Mouse (Mus musculus) G1E (cell line): Measurements from ENCODE around the gene Pdzd2. TPM values are rescaled to one million over a fixed set of nuclear protein-coding genes. Genes with fewer than 3 reads are reported as not detected.

Experiments used
- ATAC-seq: 2 replicates; pipeline ENCODE4 v1.8.0; 2016; ENCODE audit warnings: mild to moderate bottlenecking; ENCODE audit not compliant: insufficient number of reproducible peaks, poor library complexity, low FRiP score, severe bottlenecking; ENCODE audit errors: extremely low read depth
- DNase-seq: peaks from one replicate; pipeline ENCODE4 v3.0.0; 2012; ENCODE audit warnings: low spot score
- H3K27me3 ChIP-seq: 2 replicates; pipeline ENCODE4 v1.6.1; 2012; ENCODE audit warnings: mild to moderate bottlenecking, low read length, inconsistent platforms; ENCODE audit not compliant: insufficient read depth
- H3K36me3 ChIP-seq: replicated peaks from 2 replicates; pipeline ENCODE3; 2012; ENCODE audit warnings: mild to moderate bottlenecking, inconsistent platforms
- H3K4me1 ChIP-seq: 2 replicates; pipeline ENCODE4 v1.6.1; 2012; ENCODE audit warnings: low read depth, low read length, inconsistent platforms, mixed read lengths; ENCODE audit not compliant: insufficient read depth
- H3K4me3 ChIP-seq: 2 replicates; pipeline ENCODE4 v1.5.1; 2012; ENCODE audit warnings: low read depth, mild to moderate bottlenecking, inconsistent platforms, low read length, moderate library complexity, mixed read lengths
- H3K9me3 ChIP-seq: replicated peaks from 2 replicates; pipeline ENCODE4 v1.6.1; 2012; ENCODE audit warnings: inconsistent platforms
- CTCF ChIP-seq: IDR thresholded peaks from 2 replicates; pipeline ENCODE4 v1.5.1; 2012; ENCODE audit warnings: low read depth, low read length, inconsistent platforms, mixed read lengths
- GATA1 ChIP-seq: IDR thresholded peaks from 2 replicates; pipeline ENCODE4 v1.6.1; 2012; ENCODE audit warnings: borderline replicate concordance, low read length, inconsistent platforms, mixed read lengths
- GATA2 ChIP-seq: IDR thresholded peaks from 2 replicates; pipeline ENCODE4 v1.6.1; 2012; ENCODE audit warnings: low read depth, low read length, inconsistent platforms, borderline replicate concordance
- POLR2AphosphoS5 ChIP-seq: IDR thresholded peaks from 2 replicates; pipeline ENCODE4 v1.6.1; 2012; ENCODE audit warnings: low read depth, low read length, inconsistent platforms; ENCODE audit not compliant: insufficient replicate concordance
- TAL1 ChIP-seq: conservative IDR thresholded peaks from 2 replicates; pipeline ENCODE4 v1.6.1; 2012; ENCODE audit warnings: low read depth, low read length, inconsistent platforms, mixed read lengths
- polyA plus RNA-seq: library from polyadenylated mRNA; stranded (reverse); fragments of >175 nt; gene quantifications from 2 replicates; pipeline ENCODE4 v1.2.3, GENCODE M21; 2012
- total RNA-seq, 2 experiments: library from RNA; stranded (forward) in 1 of 2; stranded (reverse) in 1 of 2; fragments of 200-1000 nt in 1 of 2; fragments of >200 nt in 1 of 2; fragmentation: Nextera tagmentation in 1 of 2; gene quantifications; 2 replicates each; pipeline ENCODE4 v1.2.3; 2014 to 2017

Pdzd2 gene
- total and polyA plus RNA-seq, 3 experiments: 0.18 to 1.8 (median 0.98) TPM

GRCm38 (mm10) chr15:12652336-12653031, 87.2 kb downstream of the Pdzd2 start:
- H3K9me3 ChIP-seq: no peaks in the 10 kb centered on the region
- H3K36me3 ChIP-seq: no peaks in the 10 kb centered on the region
- ATAC-seq (no peak), DNase-seq (no peak)
- peaks cover 2% of the 10 kb centered on the region; the same call in 1 of the 2 replicates for H3K27me3 ChIP-seq
- no peak overlapping the region for H3K4me3 ChIP-seq
- TF ChIP-seq GATA2 (no peak), TAL1 (no peak), CTCF (no peak), GATA1 (no peak), POLR2AphosphoS5 (no peak)
- H3K4me1 ChIP-seq: 0 out of 2 replicates have a peak, but pooled peaks cover 3% of the 10 kb centered on the region

GRCm38 (mm10) chr15:12650236-12650635, 89.5 kb downstream of the Pdzd2 start:
- H3K27me3 ChIP-seq: peaks cover 2% of the 10 kb centered on the region; the same call in 1 of the 2 replicates
- TF ChIP-seq CTCF: no peak
- TF ChIP-seq TAL1: no peak
- TF ChIP-seq GATA2: no peak
- no peak for TF ChIP-seq POLR2AphosphoS5
- TF ChIP-seq GATA1: no peak
- no peaks in the 10 kb centered on the region for H3K36me3 ChIP-seq
- no peaks in the 10 kb centered on the region for H3K9me3 ChIP-seq
- H3K4me1 ChIP-seq: 0 out of 2 replicates have a peak, but pooled peaks cover 3% of the 10 kb centered on the region
- no peak for ATAC-seq
- no peak overlapping the region for H3K4me3 ChIP-seq
- DNase-seq: no peak

- ATAC-seq (no peak), DNase-seq (no peak)
- Histone ChIP-seq H3K27me3 (peaks cover 2% of the 10 kb centered on the region; the same call in 1 of the 2 replicates), H3K4me1 (0 out of 2 replicates have a peak, but pooled peaks cover 3% of the 10 kb centered on the region), H3K36me3 (no peaks in the 10 kb centered on the region), H3K9me3 (no peaks in the 10 kb centered on the region), H3K4me3 (no peak overlapping the region)
- TF ChIP-seq TAL1 (no peak), GATA1 (no peak), POLR2AphosphoS5 (no peak), CTCF (no peak), GATA2 (no peak)
Observed at GRCm38 (mm10) chr15:12649674-12650073, 90.0 kb downstream of the Pdzd2 start.

GRCm38 (mm10) chr15:12649131-12649530, 90.6 kb downstream of the Pdzd2 start:
- Histone ChIP-seq H3K4me1 (0 out of 2 replicates have a peak, but pooled peaks cover 3% of the 10 kb centered on the region), H3K36me3 (no peaks in the 10 kb centered on the region), H3K9me3 (no peaks in the 10 kb centered on the region), H3K27me3 (peaks cover 2% of the 10 kb centered on the region; the same call in 1 of the 2 replicates), H3K4me3 (no peak overlapping the region)
- no peak for DNase-seq
- TF ChIP-seq POLR2AphosphoS5 (no peak), CTCF (no peak), TAL1 (no peak), GATA1 (no peak), GATA2 (no peak)
- no peak for ATAC-seq

GRCm38 (mm10) chr15:12640755-12641154, 99.0 kb downstream of the Pdzd2 start:
- Histone ChIP-seq H3K4me1 (no peaks in the 10 kb centered on the region), H3K36me3 (no peaks in the 10 kb centered on the region), H3K27me3 (no peaks in the 10 kb centered on the region), H3K9me3 (no peaks in the 10 kb centered on the region), H3K4me3 (no peak overlapping the region)
- TF ChIP-seq GATA2 (no peak), CTCF (no peak), TAL1 (no peak), POLR2AphosphoS5 (no peak), GATA1 (no peak)
- ATAC-seq: no peak
- DNase-seq: no peak

- TF ChIP-seq GATA2: no peak
- TF ChIP-seq TAL1: no peak
- TF ChIP-seq GATA1: no peak
- no peak for TF ChIP-seq POLR2AphosphoS5
- TF ChIP-seq CTCF: no peak
- Histone ChIP-seq H3K36me3 (no peaks in the 10 kb centered on the region), H3K9me3 (no peaks in the 10 kb centered on the region), H3K4me3 (no peak overlapping the region), H3K4me1 (no peaks in the 10 kb centered on the region), H3K27me3 (no peaks in the 10 kb centered on the region)
- ATAC-seq (no peak), DNase-seq (no peak)
Observed at GRCm38 (mm10) chr15:12639776-12640175, 99.9 kb downstream of the Pdzd2 start.
